Mouse (Mus musculus): ENCODE measurements at regions not wholly inside any gene's neighbourhood (a gene's known extent, or its start where the extent isn't known, plus 50 kb on each side); places are given as distances from the start of the nearest gene placed in this dataset.
"Not testable (repeated sequence)": the region's sequence is repeated elsewhere in the genome, so short reads cannot be mapped to it uniquely, and the experiment has no call there.

DNA sequence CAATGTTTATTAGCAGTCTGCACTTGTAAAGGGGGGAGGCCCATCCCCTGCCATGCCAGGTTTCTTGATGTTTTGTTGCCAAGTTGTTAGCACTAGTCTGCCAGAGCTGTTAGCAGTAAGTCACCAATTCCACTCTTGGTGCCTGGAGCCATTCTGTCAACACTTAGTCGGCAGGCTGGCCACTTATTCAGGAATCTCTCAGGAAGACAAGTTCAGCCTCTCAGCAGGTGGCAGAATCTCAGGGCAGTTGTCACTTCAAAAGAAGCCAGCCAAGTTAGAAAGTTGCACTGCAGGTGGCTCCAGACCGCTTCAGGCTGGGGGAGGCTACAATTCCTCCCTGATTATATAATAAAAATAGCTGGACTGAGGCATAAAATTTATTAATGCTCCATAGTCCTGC lies 424.2 kb downstream of the Cdh10 start:
- H3K27me3 ChIP-seq; H3K36me3 ChIP-seq (ENCODE audit: poor library complexity, severe bottlenecking); H3K9me3 ChIP-seq (replicated peaks); H3K4me2 ChIP-seq; H3K27ac ChIP-seq; H3K9ac ChIP-seq; H3K4me1 ChIP-seq; H3K4me3 ChIP-seq; ATAC-seq: not testable (repeated sequence)
- WGBS: 58% methylated on average over 2 of the region's 2 CpGs

DNA sequence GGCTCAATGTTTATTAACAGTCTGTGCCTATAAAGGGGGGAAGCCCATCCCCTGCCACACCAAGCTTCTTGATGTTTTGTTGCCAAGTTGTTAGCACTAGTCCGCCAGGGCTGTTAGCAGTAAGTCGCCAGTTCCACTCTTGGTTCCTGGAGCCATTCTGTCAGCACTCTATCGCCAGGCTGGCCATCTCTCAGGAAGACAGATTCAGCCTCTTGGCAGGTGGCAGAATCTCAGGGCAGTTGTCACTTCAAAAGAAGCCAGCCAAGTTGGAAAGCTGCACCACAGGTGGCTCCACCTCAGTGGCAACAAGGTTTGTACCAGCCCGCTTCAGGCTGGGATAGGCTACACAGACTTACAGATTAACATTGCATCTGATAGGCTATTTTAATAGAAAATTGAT lies 428.7 kb downstream of the Cdh10 start:
- Histone ChIP-seq H3K27me3 (no peaks in the 10 kb centered on the region), H3K9me3 (replicated peaks) (no peaks in the 10 kb centered on the region), H3K4me1 (no peaks in the 10 kb centered on the region), H3K4me3 (no peak overlapping the region), H3K36me3 (ENCODE audit: poor library complexity, severe bottlenecking) (no peaks in the 10 kb centered on the region), H3K4me2 (no peak overlapping the region), H3K9ac (no peak overlapping the region), H3K27ac (no peak overlapping the region)
- no peak for ATAC-seq
- 80% methylated on average over 4 of the region's 4 CpGs for WGBS

DNA sequence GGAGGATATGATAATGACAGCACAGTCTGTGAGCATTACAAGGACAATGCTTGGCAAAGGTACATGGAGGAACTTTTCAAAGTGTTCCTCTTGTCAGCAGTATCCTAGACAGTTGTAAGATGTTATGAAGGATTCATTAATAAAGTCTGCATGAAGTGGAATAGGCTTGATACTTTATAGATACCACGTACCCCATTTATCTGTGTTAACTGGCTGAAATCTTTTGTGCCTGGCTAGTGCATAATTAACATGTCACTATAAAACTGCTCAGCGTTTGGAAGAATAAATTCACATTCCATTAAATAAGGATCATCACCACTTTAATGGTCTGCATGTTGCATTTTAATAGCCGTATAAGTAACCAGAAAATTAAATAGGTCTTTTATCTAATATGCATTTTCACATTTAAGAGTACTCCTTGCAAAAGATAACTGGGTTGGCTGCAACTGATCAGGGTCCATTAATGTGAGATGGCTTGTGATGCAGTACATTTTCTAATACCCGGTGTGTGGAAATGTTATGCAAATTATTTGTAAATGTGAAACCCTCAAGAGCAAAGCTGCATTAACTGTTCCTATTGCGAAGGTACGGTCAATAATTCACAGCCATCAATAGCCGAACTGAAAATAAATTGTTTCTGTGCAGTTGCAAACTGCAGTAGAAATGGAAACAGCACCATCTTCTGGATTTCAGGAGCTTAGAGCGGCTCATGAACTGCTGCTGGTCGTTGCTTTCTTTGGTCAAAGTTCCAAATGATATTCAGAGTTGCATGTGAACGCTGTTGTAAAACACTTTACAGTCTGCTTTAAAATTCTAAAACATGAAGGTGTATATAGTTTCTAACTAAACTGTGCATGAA lies 457.4 kb downstream of the Cdh10 start:
- Histone ChIP-seq H3K27me3 (no peaks in the 10 kb centered on the region), H3K9me3 (replicated peaks) (no peaks in the 10 kb centered on the region), H3K36me3 (ENCODE audit: poor library complexity, severe bottlenecking) (no peaks in the 10 kb centered on the region), H3K4me3 (no peak overlapping the region), H3K4me2 (peak overlapping the region; percentile 39), H3K27ac (no peak overlapping the region), H3K4me1 (no peaks in the 10 kb centered on the region), H3K9ac (no peak overlapping the region)
- 46% methylated on average over 10 of the region's 10 CpGs for WGBS
- ATAC-seq: peak; percentile 88

DNA sequence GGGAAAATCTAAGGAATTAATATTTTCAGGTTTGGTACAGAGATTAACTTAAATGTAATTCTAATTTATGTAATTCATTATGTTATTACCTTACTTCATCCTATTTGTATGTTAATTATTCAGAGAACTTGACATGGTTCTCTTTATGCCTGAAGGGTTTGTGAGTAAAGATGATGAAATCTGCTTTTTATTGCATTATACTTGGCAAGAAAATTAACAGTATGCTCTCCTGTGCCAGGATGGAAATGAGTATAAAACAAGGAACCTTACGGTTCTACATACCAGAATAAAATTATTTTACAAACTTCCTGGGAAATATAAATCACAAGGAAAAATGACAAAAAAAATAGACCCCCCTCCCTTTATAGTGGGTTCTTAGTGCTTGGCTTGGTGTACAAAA lies 497.6 kb downstream of the Cdh10 start:
- ATAC-seq: no peak
- Histone ChIP-seq H3K9ac (no peak overlapping the region), H3K27me3 (no peaks in the 10 kb centered on the region)

DNA sequence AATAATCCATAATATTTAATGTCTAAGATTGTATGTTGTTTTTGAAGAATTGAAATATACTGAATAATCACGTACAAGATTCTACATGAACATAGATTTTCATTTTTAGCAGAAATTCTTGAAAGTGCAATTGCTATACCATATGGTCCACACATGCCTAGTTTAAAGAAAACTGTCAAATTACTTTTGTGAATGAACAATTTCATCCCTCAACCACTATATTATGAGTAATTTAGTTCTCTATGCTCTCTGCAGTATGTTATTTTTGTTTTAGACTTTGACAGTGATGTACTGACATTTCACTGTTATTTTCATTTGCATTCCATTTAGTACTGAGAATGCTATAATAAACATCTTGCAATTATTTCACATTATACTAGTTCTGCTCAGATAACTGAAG lies 537.6 kb downstream of the Cdh10 start:
- no peak overlapping the region for H3K9ac ChIP-seq
- H3K4me1 ChIP-seq: no peaks in the 10 kb centered on the region
- no peak overlapping the region for H3K4me2 ChIP-seq
- H3K36me3 ChIP-seq (ENCODE audit: poor library complexity, severe bottlenecking): no peaks in the 10 kb centered on the region
- H3K9me3 ChIP-seq (replicated peaks): no peaks in the 10 kb centered on the region
- peak; percentile 48; the same call in 1 of the 2 replicates for ATAC-seq
- no peaks in the 10 kb centered on the region for H3K27me3 ChIP-seq
- WGBS: 84% methylated on average over 1 of the region's 1 CpGs
- no peak overlapping the region for H3K27ac ChIP-seq
- no peak overlapping the region for H3K4me3 ChIP-seq

More for the DNA sequence above, 497.6 kb downstream of the Cdh10 start:
- Histone ChIP-seq H3K4me3 (no peak overlapping the region), H3K27ac (no peak overlapping the region), H3K9me3 (replicated peaks) (no peaks in the 10 kb centered on the region), H3K36me3 (ENCODE audit: poor library complexity, severe bottlenecking) (no peaks in the 10 kb centered on the region), H3K4me2 (no peak overlapping the region), H3K4me1 (no peaks in the 10 kb centered on the region)
- 90% methylated on average over 1 of the region's 1 CpGs for WGBS

GRCm38 (mm10) chr15:19360650-19361049 lies 541.9 kb downstream of the Cdh10 start:
- H3K27ac ChIP-seq: no peak overlapping the region
- H3K27me3 ChIP-seq: no peaks in the 10 kb centered on the region
- WGBS: 28% methylated on average over 3 of the region's 3 CpGs
- H3K36me3 ChIP-seq (ENCODE audit: poor library complexity, severe bottlenecking): no peaks in the 10 kb centered on the region
- no peak overlapping the region for H3K4me3 ChIP-seq
- no peak overlapping the region for H3K9ac ChIP-seq
- no peaks in the 10 kb centered on the region for H3K9me3 ChIP-seq (replicated peaks)
- no peaks in the 10 kb centered on the region for H3K4me1 ChIP-seq
- ATAC-seq: peak; percentile 83
- H3K4me2 ChIP-seq: no peak overlapping the region

DNA sequence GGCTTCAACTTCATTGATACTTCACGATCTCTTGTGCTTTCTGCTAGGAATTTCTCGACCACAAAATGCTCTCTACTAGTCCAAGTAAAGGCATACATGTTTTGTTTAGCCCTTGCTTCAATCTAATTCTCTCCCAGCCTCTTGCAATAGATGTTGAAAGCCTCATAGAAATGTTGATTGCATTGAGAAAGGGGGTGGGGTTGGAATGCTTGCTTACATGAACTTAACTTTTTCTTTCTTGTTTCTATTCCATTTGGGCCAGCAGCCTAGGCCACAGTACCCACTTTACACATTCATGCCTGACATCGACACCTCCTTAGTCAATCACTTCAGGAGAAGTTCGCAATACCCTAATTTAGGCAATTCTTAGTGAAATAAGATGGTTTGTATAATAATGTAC lies 571.2 kb downstream of the Cdh10 start:
- no peaks in the 10 kb centered on the region for H3K9me3 ChIP-seq (replicated peaks)
- H3K4me1 ChIP-seq: no peaks in the 10 kb centered on the region
- no peaks in the 10 kb centered on the region for H3K27me3 ChIP-seq
- H3K36me3 ChIP-seq (ENCODE audit: poor library complexity, severe bottlenecking): no peaks in the 10 kb centered on the region
- no peak overlapping the region for H3K27ac ChIP-seq
- H3K9ac ChIP-seq: no peak overlapping the region
- no peak for ATAC-seq
- H3K4me3 ChIP-seq: no peak overlapping the region
- no peak overlapping the region for H3K4me2 ChIP-seq
- 85% methylated on average over 4 of the region's 4 CpGs for WGBS

DNA sequence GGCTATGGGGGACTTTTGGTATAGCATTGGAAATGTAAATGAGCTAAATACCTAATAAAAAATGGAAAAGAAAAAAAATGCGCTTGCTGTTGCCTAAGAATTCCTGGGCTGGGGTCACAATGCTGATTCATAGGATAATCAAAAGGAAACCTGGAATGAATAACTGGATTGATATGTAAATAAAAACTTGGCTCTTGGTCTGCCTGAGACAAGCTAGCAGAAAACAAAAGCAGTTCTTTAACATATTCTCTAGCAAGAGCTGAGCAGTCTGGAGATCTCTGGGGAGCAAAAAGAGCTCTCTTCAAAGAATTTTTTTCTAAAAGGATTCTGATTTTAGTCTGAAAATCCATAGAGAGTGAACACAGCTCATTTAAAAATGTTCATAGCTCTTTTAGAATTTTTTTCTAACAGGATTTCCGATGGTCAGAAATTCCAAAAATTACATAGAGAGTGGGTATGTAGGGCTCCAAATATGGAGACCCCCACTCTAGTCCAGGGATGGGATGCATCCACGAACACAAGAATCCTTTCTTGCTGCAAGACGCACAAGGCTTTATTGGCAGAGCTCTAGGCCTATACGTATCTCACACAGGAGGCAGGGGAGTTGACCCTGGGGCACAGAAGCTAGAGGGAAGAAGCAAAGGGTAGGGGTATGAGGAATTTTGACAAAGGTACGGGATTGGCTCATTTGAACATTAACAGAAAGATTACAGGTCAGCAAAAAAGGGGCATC lies 572.7 kb downstream of the Cdh10 start:
- H3K27ac ChIP-seq: no peak overlapping the region
- H3K4me3 ChIP-seq: no peak overlapping the region
- H3K4me2 ChIP-seq: no peak overlapping the region
- H3K36me3 ChIP-seq (ENCODE audit: poor library complexity, severe bottlenecking): no peaks in the 10 kb centered on the region
- H3K9me3 ChIP-seq (replicated peaks): no peaks in the 10 kb centered on the region
- ATAC-seq: no peak
- no peaks in the 10 kb centered on the region for H3K4me1 ChIP-seq
- no peaks in the 10 kb centered on the region for H3K27me3 ChIP-seq
- no peak overlapping the region for H3K9ac ChIP-seq
- WGBS: 60% methylated on average over 6 of the region's 6 CpGs

- WGBS: 92% methylated on average over 1 of the region's 1 CpGs
- Histone ChIP-seq H3K36me3 (ENCODE audit: poor library complexity, severe bottlenecking) (no peaks in the 10 kb centered on the region), H3K4me1 (no peaks in the 10 kb centered on the region), H3K4me3 (no peak overlapping the region), H3K9ac (no peak overlapping the region), H3K4me2 (no peak overlapping the region), H3K9me3 (replicated peaks) (no peaks in the 10 kb centered on the region), H3K27me3 (no peaks in the 10 kb centered on the region), H3K27ac (no peak overlapping the region)
- ATAC-seq: no peak
Observed at GRCm38 (mm10) chr15:19395681-19396080, 576.9 kb downstream of the Cdh10 start.
